Mouse (Mus musculus) adrenal gland, adult 2 months (tissue): ENCODE results near the gene Ryr2. TPM values are rescaled to one million over a fixed set of nuclear protein-coding genes. Genes with fewer than 3 reads are reported as not detected.
"Not testable (repeated sequence)": the region's sequence is repeated elsewhere in the genome, so short reads cannot be mapped to it uniquely, and the experiment has no call there.

ENCODE experiments used
- DNase-seq: peaks from one replicate; pipeline ENCODE4 v3.0.0; 2021
- polyA plus RNA-seq: library from polyadenylated mRNA; depleted of rRNA; stranded (reverse); fragments of >200 nt; gene quantifications from 2 replicates; pipeline ENCODE4 v1.2.3, GENCODE M21; 2012; rRNA removed
- total RNA-seq, 2 experiments: library from RNA; stranded (reverse); gene quantifications; 2 replicates each; pipeline ENCODE4 v1.2.3; 2021

Gene Ryr2
- total and polyA plus RNA-seq, 3 experiments, result 0.37 to 14.7 (median 13.9) TPM

GRCm38 (mm10) chr13:11549136-11549535, 557.6 kb downstream of the Ryr2 start:
- not testable (repeated sequence) for DNase-seq

GRCm38 (mm10) chr13:11545841-11546240, 560.9 kb downstream of the Ryr2 start:
- no peak for DNase-seq

- DNase-seq, result no peak
Observed at GRCm38 (mm10) chr13:11542546-11542945, 564.2 kb downstream of the Ryr2 start.

GRCm38 (mm10) chr13:11536851-11537250, 569.9 kb downstream of the Ryr2 start:
- DNase-seq, result no peak

DNA sequence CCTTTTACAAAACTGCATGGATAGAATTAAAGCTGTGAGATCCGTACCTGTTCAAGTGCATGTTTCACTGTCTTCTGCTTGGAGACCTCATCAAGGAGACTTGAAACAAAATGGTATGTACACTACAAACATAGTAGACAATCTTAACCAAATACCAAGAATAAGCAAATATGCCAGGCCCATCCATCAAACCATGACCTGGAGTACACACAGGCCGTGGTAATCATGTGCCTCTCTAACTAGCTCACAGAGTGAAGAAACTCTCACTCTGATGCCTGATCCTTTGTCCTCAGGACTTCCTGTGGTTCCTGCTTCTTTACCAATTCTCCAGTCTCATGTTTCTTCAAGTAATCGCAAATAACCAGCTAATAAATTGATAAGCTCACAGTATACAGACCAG, 570.9 kb downstream of the Ryr2 start:
- DNase-seq, result no peak

- DNase-seq, result peak; percentile 5
Observed at GRCm38 (mm10) chr13:11533265-11533664, 573.5 kb downstream of the Ryr2 start.

- no peak for DNase-seq
Observed at GRCm38 (mm10) chr13:11532014-11532890, 574.5 kb downstream of the Ryr2 start.

DNA sequence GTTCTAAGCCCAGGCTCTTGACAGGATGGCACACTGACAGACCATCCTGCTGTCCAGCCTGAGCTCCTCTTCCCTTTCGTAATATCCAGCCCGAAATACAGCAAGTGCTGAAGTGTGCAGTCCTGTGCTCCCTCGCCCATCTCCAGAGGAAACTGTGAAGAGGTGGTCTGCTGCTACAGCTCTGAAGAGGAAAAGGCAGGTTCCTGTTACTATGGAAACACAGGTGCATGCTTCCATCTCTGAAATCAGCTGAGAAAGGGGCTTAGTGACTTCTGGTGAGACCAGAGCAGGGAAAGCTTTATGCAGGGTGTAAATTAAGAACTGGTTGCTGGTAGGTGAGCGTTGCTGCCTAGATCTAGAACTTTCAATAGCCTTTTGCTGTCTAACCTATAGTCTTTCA, 583.1 kb downstream of the Ryr2 start:
- no peak for DNase-seq

- no peak for DNase-seq
Observed at GRCm38 (mm10) chr13:11520765-11521164, 586.0 kb downstream of the Ryr2 start.

DNA sequence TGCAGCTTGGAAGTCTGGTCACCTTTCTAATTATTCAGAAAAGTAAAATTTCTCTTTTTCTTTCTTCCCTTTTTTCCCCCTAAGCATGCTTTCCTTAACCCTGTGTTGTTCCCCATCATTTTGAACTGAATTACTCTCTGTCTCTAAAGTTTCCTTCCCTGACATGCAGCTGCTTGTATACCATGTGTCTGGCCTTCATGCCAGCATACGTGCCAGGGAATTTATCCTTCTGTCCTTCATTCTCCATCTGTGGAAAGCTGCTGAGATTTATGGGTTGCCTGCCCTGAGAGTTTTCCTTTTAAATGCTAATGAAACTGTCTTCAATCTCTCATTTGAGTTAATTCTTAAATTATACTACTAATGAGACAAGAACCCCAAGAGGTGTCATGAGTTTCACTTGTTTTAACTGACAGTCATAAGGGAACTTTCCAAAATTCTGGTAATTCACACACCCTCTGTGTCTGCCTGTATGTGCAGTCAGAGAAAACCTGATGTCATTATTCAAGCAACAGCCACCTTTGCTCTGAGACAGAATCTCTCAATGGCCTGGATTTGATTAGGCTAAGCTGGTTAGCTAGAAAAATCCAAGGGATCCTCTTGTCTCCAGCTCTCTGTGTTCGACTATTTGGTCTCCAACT, 595.1 kb downstream of the Ryr2 start:
- no peak for DNase-seq

Other genes starting within 250 kb of the Ryr2 start
- gene Mtr, start 151.2 kb upstream of the Ryr2 start, total RNA-seq, result 10 to 100 TPM; 16.1 to 21.4 TPM
- 5.9 and 6.3 TPM in 2 replicates for gene Mtr, start 151.2 kb upstream of the Ryr2 start, polyA plus RNA-seq
- under 1 TPM; 0.35 to 0.97 TPM for gene Actn2, start 233.8 kb upstream of the Ryr2 start, total RNA-seq
- gene Actn2, start 233.8 kb upstream of the Ryr2 start, polyA plus RNA-seq, result 0.28 and 0.31 TPM in 2 replicates